Mouse (Mus musculus) spleen, postnatal 14 days (tissue): ENCODE measurements around the gene Os9.
"Not testable (repeated sequence)": the region's sequence is repeated elsewhere in the genome, so short reads cannot be mapped to it uniquely, and the experiment has no call there.

Experiments
- DNase-seq, 2 experiments: peaks; one replicate each; pipeline ENCODE4 v3.0.0; 2021 to 2022; ENCODE audit warnings: low spot score in 2 of 2

Os9 gene

DNA sequence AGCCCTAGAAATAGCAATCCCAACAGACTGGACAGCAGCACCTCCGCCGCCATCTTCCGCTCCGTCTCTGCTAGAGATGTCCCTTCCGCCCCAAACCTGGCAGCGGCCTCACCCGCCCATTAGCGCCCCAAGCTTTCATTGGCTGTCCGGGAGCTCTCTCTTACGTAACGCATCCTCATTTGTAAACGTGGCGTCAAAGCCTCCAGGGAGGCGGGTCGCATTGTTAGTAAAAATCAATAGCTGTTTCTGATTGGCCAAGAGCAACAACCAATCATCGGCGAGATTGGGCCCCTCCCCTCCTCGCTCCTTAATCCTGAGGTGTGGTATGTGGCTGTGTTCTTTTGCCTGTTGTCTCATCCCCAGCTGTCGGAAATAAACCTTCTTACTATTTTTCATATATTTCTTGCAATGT lies at the start of gene Os9:
Gene Os9, minus strand, starts transcription at position 66 of the 412 bp plus-strand sequence.
- peak; percentile 89 to 94 for DNase-seq

DNA sequence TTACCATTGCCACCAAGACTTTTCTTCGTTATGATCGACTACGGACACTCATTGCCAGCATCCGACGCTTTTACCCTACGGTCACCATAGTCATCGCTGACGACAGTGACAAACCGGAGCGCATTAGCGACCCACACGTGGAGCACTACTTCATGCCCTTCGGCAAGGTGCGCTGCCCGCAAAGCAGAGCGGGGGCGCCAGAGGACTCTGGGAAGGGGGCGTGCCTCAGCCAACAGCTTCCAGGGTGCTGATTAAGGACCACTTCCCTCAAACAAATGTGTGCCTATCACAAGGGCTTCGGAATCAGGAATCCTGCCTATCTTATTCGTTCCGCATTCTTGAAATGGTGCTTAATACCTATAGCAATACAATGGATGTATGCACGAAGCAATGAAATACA lies 49.1 kb upstream of the Os9 start:
- peak in 1 of 2 experiments; percentile 19 for DNase-seq

DNA sequence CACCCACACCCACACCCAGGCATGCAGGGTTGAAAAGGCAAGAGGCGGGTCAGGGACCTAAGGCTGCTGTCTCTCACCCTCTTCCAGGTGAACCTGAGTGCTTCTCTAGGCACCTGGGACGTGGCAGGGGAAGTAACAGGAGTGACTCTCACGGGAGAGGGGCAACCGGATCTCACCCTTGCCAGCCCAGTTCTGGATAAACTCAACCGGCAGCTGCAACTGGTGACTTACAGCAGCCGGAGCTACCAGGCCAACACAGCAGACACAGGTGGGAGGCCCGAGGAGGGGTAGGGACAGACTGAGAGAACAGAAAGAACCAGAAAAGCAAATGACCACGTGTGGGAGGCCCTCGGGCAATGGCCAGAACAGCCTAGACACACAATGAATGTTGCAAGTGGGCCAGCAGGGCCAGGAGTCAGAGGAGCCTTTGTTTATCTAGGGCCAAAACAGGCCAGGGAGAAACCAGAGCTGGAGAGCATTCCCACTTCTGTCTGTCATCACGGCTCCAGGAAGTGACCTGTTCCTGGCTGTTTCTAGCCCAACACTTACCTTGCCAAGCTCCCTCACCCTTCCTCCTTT lies 46.8 kb upstream of the Os9 start:
- peak in 1 of 2 experiments; percentile 6 for DNase-seq

DNA sequence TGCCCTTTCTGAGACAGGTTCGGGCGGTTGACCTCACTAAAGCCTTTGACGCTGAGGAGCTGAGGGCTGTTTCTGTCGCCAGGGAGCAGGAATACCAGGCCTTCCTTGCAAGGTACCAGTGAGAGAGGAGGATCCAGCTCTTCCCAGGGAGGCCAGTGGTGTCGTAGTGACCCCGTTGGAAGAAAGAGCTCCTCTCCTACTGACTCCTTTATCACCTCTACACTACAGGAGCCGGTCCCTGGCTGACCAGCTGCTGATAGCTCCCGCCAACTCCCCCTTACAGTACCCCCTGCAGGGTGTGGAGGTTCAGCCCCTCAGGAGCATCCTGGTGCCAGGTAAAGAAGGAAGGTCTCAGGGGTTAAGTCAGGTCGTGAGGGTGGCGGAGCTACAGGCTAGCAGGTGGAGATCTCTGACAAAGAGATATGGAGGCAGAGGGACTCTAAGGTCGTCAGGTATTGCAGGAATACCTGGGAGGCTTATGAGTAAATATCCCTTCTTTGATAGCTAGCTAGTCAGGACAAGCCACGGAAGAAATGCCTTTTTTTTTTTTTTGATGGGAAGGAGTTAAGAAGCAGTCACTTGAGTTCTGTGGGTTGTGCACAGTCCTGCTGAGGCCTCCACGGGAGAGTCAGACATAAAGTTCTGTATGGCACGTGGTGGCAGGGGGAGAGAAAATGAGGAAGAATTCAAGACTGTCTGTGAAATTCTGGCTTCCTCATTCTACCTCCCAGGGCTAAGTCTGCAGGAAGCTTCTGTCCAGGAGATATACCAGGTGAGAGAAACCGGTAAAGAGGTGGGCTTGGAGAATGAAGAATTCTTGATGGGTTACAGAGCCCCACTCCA lies 46.1 kb upstream of the Os9 start:
- DNase-seq = peak in 1 of 2 experiments; percentile 6

DNA sequence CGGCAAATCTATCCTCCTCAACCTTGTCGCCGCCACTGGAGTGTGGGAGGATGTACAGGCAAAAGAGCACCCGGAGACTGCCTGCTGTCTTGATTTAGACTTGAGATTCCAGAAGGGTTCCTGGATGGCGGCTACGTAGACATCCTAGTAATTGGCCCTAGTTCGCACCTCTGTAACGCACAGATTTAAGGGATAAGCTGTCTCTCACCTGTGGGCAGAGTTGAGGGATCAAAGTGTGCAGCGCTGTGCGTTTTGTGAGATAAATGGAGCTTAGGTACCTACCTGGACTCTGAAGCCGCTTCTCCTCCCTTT lies 45.4 kb upstream of the Os9 start:
- DNase-seq = peak in 1 of 2 experiments; percentile 5

DNA sequence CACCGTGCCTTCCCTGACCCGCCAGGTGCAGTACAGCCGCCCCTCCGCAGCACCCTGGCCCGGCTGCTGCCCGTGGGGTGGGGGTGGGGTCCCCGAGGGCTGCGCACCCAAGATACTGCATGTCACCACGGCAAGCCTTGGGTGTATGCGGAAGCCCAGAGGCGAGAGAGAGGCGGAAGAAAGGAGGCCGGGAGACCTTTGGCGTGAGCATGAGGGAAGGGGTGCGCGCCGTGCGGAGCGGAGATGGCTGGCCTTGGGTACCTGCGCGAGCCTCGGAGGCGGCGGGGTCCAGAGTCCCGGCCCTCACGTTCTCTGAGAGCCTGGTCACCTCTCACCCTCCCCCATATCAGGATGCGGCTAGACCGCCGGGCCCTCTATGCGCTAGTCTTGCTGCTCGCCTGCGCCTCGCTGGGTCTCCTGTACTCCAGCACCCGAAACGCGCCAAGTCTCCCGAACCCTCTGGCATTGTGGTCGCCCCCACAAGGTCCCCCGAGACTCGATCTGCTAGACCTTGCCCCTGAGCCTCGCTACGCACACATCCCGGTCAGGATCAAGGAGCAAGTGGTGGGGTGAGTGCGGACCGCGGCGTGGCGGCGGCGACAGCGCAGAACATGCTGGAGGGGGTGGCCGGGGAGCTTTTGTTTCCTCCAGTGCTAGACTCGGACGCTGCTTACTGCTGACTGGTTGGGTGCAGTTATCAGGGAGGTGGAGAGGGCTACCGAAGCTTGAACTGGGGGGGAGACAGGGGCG lies 44.9 kb upstream of the Os9 start:
- peak; percentile 51 for DNase-seq

DNA sequence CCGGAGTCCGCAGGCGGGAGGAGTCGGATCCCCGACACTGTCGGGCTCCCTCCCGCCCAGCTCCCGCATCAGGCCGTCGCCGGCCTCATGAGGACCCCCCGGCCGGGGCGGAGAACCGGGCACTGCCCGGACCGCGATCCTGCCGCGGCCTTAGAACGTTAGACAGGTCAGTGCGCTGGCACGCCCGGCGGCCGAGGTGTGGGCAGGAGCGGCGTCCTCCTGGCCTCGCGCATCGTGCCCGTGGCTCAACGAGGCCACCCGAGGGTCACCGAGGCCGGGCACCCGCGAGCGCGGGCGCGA lies 44.4 kb upstream of the Os9 start:
- DNase-seq = no peak

DNA sequence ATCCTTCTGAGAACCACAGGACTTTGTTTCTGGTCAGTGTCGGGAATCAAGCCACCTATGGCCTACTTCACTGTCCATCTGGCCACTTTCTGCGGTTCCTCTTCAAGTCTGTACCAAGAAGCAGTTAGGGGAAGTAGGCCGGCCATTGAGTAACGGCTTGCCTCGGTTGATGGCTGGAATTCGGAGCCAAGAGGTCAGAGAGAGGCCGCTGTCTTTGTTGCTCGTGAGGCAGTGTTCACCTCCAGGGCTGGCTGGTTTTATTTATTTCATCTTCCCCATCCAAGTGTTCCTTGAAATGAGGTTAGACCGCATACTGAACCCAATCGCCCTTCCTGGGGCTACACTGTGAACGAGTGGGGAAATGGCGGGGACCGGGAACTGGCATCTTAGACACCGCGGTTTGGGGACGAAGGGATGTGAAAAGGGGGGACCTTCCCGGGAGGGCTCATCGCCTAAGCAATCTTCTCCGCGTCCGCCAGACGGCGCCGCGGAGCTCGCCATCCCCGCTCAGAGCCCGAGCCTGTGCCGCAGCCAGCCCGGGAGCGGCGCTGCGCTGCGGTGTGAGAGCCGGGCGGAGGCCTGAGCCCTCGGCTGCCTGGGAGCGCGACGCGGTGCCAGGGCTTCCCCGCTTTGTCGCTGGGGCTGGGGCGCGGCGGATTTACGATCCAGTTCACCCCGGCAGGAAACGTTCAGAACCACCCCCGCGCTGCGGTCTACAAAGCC lies 43.9 kb upstream of the Os9 start, which contains the start of gene B4galnt1:
Gene B4galnt1, plus strand, starts transcription at position 595 of the 723 bp plus-strand sequence.
- peak; percentile 64 to 74 for DNase-seq

DNA sequence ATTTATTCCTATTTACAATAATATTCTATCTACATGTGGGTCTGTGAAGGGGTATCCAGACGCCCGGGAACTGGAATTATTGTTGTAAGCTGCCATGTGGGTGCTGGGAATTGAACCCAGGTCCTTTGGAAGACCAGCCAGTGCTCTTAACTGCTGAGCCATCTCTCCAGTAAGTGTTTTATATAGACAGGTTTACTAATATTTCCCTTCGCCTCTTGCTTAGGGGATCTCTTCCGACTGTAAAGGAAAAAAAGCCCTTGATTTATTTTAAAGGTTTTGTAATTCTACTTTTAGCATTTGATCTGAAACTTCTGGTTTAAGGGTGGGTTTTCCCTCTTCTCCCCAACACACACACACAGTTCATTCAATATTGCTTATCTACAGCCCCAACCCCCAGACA lies 43.3 kb upstream of the Os9 start:
- DNase-seq = no peak

DNA sequence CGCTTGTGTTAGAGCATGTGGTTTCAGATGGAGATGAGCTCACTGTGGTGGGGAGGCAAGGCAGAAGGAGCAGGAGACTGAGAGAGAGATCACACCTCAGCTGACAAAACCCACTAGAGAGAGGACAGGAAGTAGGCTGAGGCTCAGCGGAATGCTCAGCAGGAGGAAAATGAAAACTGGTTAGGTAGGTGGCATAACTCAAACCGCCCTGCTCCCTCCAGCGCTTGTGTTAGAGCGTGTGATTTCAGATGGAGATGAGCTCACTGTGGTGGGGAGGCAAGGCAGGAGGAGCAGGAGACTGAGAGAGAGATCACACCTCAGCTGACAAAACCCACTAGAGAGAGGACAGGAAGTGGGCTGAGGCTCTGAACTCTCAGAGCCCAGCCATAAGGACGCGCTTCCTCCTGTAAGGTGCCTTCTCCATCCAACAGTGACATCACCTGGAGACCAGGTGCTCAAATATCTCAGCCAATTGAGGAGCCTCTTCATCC lies 41.9 kb upstream of the Os9 start:
- DNase-seq = peak in 1 of 2 experiments; percentile 7

DNA sequence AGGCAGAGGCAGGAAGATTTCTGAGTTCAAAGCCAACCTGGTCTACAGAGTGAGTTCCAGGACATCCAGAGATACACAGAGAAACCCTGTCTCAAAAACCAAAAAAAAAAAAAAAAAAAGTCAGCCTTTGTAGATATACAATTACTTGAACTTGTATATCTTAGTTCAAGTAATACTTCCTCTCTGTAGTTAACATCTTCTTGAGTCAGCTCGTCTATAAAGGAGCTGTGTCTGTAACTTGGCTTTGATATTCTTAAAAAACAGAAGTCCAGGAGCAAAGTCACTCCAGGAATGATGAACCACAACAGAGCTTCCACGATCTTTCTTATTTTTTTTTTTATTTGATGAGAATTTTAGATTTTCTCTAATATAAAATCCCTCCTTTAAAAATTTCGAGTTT lies 39.8 kb upstream of the Os9 start:
- DNase-seq = no peak

DNA sequence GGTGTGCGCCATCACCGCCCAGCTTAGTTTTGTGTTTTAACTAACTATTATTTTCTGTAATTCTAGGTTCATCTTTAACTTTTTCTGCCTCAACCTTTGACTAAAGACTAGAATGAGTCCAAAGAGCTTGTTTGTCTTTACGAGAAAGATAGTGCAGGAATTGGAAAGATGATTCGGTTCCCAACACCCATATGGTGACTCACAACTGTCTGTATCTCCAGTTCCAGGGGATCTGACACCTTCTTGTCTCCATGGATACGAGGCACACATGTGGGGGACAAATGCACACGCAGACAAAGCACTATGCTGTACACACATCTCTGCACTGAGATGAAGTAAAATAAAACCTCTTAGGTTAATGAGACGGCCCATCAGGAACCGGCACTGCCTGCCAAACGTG lies 39.1 kb upstream of the Os9 start:
- DNase-seq = no peak

DNA sequence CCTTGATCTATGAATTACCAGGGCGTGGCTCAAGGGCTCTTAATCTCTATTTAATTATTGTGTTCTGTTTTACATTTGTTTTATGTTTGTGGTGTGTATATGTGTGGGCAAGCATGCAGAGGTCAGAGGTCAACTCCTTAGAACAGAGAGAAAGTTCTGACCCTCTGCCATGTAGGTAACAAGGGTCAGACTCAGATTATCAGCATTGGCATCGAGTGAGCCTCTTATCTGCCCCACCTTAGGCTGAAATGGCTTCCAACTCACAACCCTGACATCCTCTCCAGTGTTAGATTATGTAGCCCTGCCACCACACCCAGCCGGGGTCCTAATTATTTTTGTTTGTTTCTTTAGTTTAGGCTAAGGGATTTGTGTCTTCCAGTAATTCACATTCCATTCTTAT lies 37.5 kb upstream of the Os9 start:
- no peak for DNase-seq

DNA sequence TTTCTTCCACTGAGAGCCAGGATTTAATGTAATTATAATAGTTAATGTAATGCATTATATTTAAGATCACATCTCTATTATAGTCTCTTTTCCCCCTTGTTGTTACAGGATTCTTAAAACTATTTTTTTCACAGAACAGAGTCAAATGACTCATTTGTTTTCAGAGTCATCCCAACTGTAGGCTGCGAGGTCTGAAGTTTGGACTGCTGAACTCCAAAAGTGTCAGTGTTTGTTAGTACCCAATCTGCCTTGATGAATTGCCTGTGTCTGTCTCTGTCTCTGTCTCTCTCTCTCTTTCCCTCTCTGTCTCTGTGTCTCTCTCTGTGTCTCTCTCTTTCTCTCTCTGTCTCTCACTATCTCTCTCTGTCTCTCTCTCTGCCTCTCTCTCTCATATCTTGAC lies 35.6 kb upstream of the Os9 start:
- no peak for DNase-seq

DNA sequence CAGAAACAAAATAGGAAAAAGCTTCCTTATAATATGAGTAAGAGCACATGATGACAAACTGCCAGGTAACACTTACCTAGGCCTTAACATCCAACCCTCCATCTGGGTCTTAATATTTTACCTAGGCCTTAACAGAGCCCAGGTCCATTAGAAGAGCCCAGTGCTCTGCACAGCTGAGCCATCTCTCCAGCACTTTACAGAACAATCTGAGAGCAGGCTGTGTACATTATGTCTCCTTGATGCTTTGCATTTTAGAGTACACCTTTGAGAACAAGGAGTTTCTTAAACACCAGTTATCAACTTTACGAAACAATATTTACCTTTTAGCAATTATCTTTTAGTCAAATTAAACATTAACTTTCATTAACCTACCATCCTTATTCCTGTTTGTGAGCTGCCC lies 35.2 kb upstream of the Os9 start:
- no peak for DNase-seq

DNA sequence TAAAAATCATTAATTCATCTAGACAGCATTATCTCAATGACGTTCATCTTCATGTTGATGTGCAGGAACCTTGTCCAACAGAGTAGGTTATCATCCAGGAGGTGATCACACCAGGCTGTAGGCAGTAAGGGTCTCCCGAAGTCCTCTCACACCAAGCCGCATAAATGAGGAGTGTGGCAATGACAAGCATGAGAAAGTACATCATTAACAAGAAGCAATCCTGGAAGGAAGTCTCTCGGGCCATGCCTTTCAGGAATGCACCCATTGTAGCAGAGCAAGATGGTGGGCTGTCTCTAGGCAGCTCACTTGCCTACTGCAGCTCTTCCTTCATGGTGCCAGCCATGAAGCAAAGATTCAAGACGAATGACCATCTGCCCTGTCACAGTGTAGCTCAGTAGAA lies 33.7 kb upstream of the Os9 start:
- no peak for DNase-seq

DNA sequence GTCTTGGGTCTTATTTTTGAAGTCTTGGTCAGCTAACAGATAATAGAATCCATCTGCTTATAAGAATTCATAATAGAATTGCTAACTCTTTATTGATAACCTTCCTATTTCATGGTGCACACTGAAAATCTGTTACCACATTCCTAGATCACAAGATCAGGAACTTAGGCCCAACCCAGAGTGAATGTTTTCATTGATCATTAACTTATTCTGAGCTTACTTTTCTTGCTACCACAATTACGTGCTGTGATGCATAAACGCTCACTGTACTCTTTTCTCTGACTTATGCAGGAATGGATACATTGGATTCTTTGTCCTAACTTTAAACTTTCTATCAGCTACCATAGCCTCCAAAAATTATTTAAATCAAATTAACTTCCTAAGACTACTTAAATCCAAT lies 33.3 kb upstream of the Os9 start:
- DNase-seq = no peak

DNA sequence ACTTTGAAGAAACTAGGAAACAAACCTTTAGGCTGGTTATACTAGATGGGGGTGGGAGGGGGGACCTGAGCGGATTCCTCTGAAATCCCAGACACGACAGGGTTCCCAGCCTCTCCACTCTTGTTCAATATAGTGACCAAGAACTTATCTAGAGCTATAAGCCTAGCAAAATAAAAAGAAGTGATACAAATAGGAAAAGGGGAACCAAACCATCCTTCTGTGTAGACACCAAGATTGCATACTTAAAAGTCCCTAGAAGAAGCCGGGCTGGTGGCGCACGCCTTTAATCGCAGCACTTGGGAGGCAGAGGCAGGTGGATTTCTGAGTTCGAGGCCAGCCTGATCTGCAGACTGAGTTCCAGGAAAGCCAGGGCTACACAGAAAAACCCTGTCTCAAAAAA lies 32.4 kb upstream of the Os9 start:
- no peak for DNase-seq

DNA sequence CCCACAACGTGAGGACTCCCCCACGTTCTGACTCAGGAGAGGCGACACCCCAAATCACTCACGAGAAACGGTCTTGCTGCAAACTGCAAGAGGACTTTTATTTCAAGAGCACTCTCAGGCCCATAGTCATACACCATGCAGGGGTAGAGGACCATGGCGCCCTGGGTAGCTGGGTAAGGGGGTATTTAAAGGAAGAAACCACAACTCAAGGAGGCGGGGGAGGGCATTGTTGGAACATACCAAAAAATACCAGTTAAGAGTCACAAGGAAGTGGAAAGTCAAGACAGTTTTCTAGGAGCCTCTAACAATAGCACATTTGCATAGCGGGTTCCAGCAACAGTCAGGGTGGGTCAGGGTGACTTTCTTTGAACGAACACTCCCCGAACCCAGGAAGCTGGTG lies 31.6 kb upstream of the Os9 start:
- DNase-seq = not testable (repeated sequence)

DNA sequence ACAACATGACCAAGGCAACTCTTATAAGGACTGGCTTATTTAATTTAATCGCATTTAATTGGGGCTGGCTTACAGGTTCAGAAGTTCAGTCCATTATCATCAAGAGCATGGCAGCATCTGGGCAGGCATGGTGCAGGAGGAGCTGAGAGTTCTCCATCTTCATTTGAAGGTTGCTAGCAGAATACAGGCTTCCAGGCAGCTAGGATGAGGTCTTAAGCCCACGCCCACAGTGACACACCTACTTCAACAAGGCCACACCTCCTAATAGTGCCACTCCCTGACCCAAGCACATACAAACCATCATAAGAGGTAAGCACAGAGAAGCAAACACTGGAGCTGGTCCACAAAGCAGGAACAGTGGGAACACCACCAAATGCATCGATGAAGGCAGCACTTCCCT lies 30.3 kb upstream of the Os9 start:
- not testable (repeated sequence) for DNase-seq

DNA sequence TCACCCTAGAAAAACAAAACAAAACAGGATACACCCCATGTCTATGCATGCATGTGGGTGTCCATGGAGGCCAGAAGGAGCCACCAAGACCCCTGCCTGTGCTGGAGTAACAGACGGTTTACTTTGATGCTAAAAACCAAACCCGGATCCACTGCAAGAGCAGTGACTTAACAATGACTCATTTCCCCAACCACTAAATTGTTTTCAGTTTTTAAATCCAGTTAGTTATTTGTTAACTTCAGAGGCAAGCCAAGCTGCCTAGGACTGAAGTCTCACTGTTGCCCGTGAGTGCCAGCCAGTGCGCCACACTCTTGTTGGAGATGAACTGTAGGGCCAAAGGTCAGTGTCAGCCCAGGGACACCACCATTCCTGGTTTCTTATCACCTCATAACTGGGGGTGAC lies 29.5 kb upstream of the Os9 start:
- DNase-seq = no peak

DNA sequence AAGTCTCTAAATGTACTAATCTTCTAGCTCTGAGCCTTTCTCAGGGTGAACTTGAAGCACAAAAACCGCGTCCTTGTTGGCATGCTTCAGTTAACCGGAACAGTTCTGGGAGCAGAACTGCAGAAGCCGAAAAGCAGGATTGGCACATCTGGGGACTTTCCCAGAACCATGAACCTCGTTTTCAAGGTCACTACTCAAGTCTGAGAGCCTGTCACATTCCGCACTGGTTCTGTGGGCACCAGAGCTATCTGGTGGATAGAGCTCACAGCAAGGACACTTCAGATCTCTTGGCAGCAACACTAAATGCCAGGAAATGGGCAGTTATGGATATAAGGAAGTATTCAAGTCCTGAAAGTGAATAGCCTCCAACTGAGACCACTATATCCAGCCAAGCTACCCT lies 26.2 kb upstream of the Os9 start:
- DNase-seq = no peak
